Mouse (Mus musculus) MEL (cell line): Measurements from ENCODE around the gene Slc35e3.
"Not testable (repeated sequence)": the region's sequence is repeated elsewhere in the genome, so short reads cannot be mapped to it uniquely, and the experiment has no call there.

Experiments
- CTCF ChIP-seq, 3 experiments: IDR thresholded peaks in 2 of 3; conservative IDR thresholded peaks in 1 of 3; 2 replicates each; pipeline ENCODE4 v1.5.1; 2011 to 2012; ENCODE audit warnings: low read length in 3 of 3, low read depth in 2 of 3, mild to moderate bottlenecking in 2 of 3, improper control_type of control experiment in 1 of 3, inconsistent platforms in 1 of 3, mixed read lengths in 1 of 3, moderate library complexity in 1 of 3; ENCODE audit not compliant: control insufficient read depth in 1 of 3, insufficient read depth in 1 of 3, poor library complexity in 1 of 3, severe bottlenecking in 1 of 3
- EP300 ChIP-seq, 2 experiments: IDR thresholded peaks; 2 replicates each; pipeline ENCODE4 v1.6.1; 2011; ENCODE audit warnings: improper control_type of control experiment in 2 of 2, low read length in 2 of 2, low read depth in 1 of 2, mild to moderate bottlenecking in 1 of 2
- GABPA ChIP-seq: IDR thresholded peaks from 2 replicates; pipeline ENCODE4 v1.6.1; 2012; ENCODE audit warnings: low read depth, mild to moderate bottlenecking, inconsistent platforms, low read length, improper control_type of control experiment, moderate library complexity
- GATA1 ChIP-seq: IDR thresholded peaks from 2 replicates; pipeline ENCODE4 v1.6.1; 2011; ENCODE audit warnings: low read depth, low read length, improper control_type of control experiment
- MEF2A ChIP-seq: IDR thresholded peaks from 2 replicates; pipeline ENCODE4 v1.6.1; 2014; ENCODE audit warnings: low read depth, mild to moderate bottlenecking, inconsistent platforms, low read length, improper control_type of control experiment; ENCODE audit not compliant: poor library complexity, insufficient replicate concordance, severe bottlenecking; ENCODE audit errors: extremely low read depth
- POLR2A ChIP-seq, 2 experiments: IDR thresholded peaks; 2 replicates each; pipeline ENCODE4 v1.6.1; 2011 to 2012; ENCODE audit warnings: low read length in 2 of 2, mild to moderate bottlenecking in 2 of 2, control low read depth in 1 of 2, improper control_type of control experiment in 1 of 2, low read depth in 1 of 2, moderate library complexity in 1 of 2; ENCODE audit not compliant: control insufficient read depth in 1 of 2, insufficient read depth in 1 of 2, poor library complexity in 1 of 2
- POLR2AphosphoS2 ChIP-seq: IDR thresholded peaks from 2 replicates; pipeline ENCODE4 v1.6.1; 2011; ENCODE audit warnings: low read length, improper control_type of control experiment
- RCOR1 ChIP-seq: IDR thresholded peaks from 2 replicates; pipeline ENCODE4 v1.6.1; 2012; ENCODE audit warnings: low read depth, mild to moderate bottlenecking, inconsistent platforms, low read length, improper control_type of control experiment
- SMC3 ChIP-seq: IDR thresholded peaks from 2 replicates; pipeline ENCODE4 v1.6.1; 2011; ENCODE audit warnings: low read depth, low read length, improper control_type of control experiment
- TBP ChIP-seq: IDR thresholded peaks from 2 replicates; pipeline ENCODE4 v1.8.0; 2011; ENCODE audit warnings: low read depth, low read length, improper control_type of control experiment

DNA sequence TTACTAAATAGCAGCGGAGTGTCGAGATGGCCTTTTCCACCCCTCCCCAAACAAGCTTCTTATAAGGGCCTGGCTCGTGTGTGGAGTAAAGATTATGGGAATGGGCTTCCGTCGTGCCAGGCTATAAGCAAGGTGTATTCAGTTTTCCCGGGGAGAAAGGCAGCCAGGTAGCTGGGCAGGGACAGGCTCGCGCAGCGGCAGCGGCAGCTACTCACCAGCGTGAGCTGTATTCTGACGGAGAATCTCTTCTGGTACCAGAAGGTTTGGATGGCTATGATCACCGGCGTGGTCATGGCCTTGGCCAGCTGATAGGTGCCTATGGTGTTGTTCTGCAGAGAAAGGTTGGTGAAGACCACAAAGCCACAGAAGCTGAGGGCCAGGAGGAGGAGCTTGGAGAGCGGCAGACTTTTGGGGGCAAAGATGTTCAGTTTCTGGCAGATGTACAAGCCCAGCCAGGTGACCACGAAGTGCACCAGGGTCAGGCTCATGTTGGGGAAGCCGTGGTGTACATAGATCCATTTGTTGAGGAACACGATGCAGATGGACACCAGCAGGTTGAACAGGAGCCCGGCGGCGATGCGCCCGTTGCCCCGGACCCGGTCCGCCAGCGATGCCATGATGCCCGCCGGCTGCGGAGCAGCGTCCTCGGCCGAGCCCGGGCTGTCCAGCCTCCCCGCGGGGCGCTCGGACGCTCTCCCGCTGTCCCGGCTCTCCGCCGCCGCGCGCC lies 432 bp downstream of the Slc35e3 start:
- TF ChIP-seq CTCF (IDR thresholded peaks at IDR 0.05 in 2 of 3, conservative IDR thresholded peaks at IDR 0.05 in 1 of 3; ENCODE audit: control insufficient read depth in 1 of 3, insufficient read depth in 1 of 3, low read depth in 2 of 3, low read length in 3 of 3, poor library complexity in 1 of 3, severe bottlenecking in 1 of 3); POLR2A (IDR thresholded peaks at IDR 0.05; ENCODE audit: control insufficient read depth in 1 of 2, insufficient read depth in 1 of 2, low read depth in 1 of 2, low read length in 2 of 2, poor library complexity in 1 of 2); EP300 (IDR thresholded peaks at IDR 0.05; ENCODE audit: low read depth in 1 of 2, low read length in 2 of 2); SMC3; GABPA; MEF2A; GATA1; TBP; POLR2AphosphoS2; RCOR1: not testable (repeated sequence)
